Mouse (Mus musculus) CH12.LX (cell line): ENCODE measurements at regions not wholly inside any gene's neighbourhood (a gene's known extent, or its start where the extent isn't known, plus 50 kb on each side); places are given as distances from the start of the nearest gene placed in this dataset.

Experiments used
- CHD1 ChIP-seq: IDR thresholded peaks from 2 replicates; pipeline ENCODE4 v1.6.1; 2012; ENCODE audit warnings: low read depth, low read length, improper control_type of control experiment, inconsistent platforms
- CHD2 ChIP-seq: IDR thresholded peaks from 2 replicates; pipeline ENCODE4 v1.6.1; 2011; ENCODE audit warnings: low read length, improper control_type of control experiment
- CTCF ChIP-seq, 2 experiments: IDR thresholded peaks in 1 of 2; conservative IDR thresholded peaks in 1 of 2; 2 replicates each; pipeline ENCODE4 v1.5.1; 2011 to 2012; ENCODE audit warnings: low read depth in 2 of 2, low read length in 2 of 2, improper control_type of control experiment in 1 of 2, inconsistent platforms in 1 of 2, mild to moderate bottlenecking in 1 of 2, moderate library complexity in 1 of 2
- EP300 ChIP-seq: IDR thresholded peaks from 2 replicates; pipeline ENCODE4 v1.6.1; 2011; ENCODE audit warnings: low read length, improper control_type of control experiment
- IRF4 ChIP-seq: IDR thresholded peaks from 2 replicates; pipeline ENCODE4 v1.6.1; 2014; ENCODE audit warnings: low read depth, mild to moderate bottlenecking, inconsistent platforms, low read length, improper control_type of control experiment
- POLR2A ChIP-seq: IDR thresholded peaks from 2 replicates; pipeline ENCODE4 v1.6.1; 2011; ENCODE audit warnings: low read depth, mild to moderate bottlenecking, improper control_type of control experiment, low read length
- SMC3 ChIP-seq: IDR thresholded peaks from 2 replicates; pipeline ENCODE4 v1.6.1; 2011; ENCODE audit warnings: low read depth, low read length, improper control_type of control experiment
- UBTF ChIP-seq: IDR thresholded peaks from 2 replicates; pipeline ENCODE4 v1.6.1; 2012; ENCODE audit warnings: low read depth, mild to moderate bottlenecking, inconsistent platforms, low read length, improper control_type of control experiment, moderate library complexity
- USF2 ChIP-seq: conservative IDR thresholded peaks from 2 replicates; pipeline ENCODE4 v1.6.1; 2011; ENCODE audit warnings: low read depth, low read length, improper control_type of control experiment
- ZMIZ1 ChIP-seq: IDR thresholded peaks from 2 replicates; pipeline ENCODE4 v1.6.1; 2012; ENCODE audit warnings: low read depth, mild to moderate bottlenecking, inconsistent platforms, low read length, improper control_type of control experiment
- ZNF384 ChIP-seq: IDR thresholded peaks from 2 replicates; pipeline ENCODE4 v1.6.1; 2012; ENCODE audit warnings: low read depth, low read length, improper control_type of control experiment, inconsistent platforms

DNA sequence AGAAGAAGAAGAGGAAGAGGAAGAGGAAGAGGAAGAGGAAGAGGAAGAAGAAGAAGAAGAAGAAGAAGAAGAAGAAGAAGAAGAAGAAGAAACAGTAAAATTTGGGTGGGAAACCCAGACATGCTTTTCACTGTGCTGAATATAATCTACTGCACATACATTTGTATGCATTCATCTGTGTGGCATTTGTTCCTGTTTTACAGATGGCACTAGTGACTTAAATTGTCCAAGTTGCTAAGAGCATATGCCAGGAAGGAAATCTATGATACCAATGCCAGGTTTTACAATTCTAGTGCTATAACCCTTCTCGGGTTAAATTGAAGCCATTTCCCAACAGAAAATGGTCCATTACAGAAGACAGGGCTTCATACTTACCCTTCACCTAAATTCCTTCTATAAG, 291.7 kb upstream of the Klf6 start:
- TF ChIP-seq UBTF (no peak), ZMIZ1 (no peak), SMC3 (no peak), USF2 (no peak), CHD1 (no peak), CTCF (conservative IDR thresholded peaks at IDR 0.05 in 1 of 2, IDR thresholded peaks at IDR 0.05 in 1 of 2; ENCODE audit: low read depth in 2 of 2, low read length in 2 of 2) (no peak), POLR2A (no peak), ZNF384 (no peak), IRF4 (no peak), EP300 (no peak), CHD2 (no peak)
